Comparison of ENCODE assay signal across 23 mouse cellular contexts in genomic region chr7:49766166-49766565, GRCm38 (mm10). TPM values are rescaled to one million over a fixed set of nuclear protein-coding genes. Genes with fewer than 3 reads are reported as not detected.
DNase-seq lines count a peak whose midpoint lies in the region; ATAC-seq and TF ChIP-seq lines count a peak whose summit lies in the region.
"Had no signal": no experiment of that assay in that cellular context is flagged by ENCODE, and none has a peak within 500 bp of the region (broad histone marks: within the 10 kb centered on the region; RNA-seq: fewer than 3 reads in every experiment).

No protein-coding gene starts in this region.

- peaks cover 18% of the 10 kb centered on the region for H3K4me1 ChIP-seq in heart, embryonic 12.5 days (replicated peaks)
- peaks cover 23% of the 10 kb centered on the region for H3K4me1 ChIP-seq in heart, embryonic 15.5 days (replicated peaks)
- H3K4me1 ChIP-seq in liver, adult 2 months (ENCODE audit: control insufficient read depth, insufficient read depth, low read length): peaks cover 13% of the 10 kb centered on the region
- H3K4me1 ChIP-seq in liver, embryonic 11.5 days (replicated peaks; ENCODE audit: control insufficient read depth, insufficient read depth, low read length): peaks cover 23% of the 10 kb centered on the region
- H3K4me1 ChIP-seq: hindbrain, embryonic 10.5 days; hindbrain, embryonic 13.5 days; intestine, embryonic 15.5 days had no signal

- no peak overlapping the region for H3K4me3 ChIP-seq in heart, embryonic 12.5 days
- no peak overlapping the region for H3K4me3 ChIP-seq in heart, embryonic 15.5 days
- no peak overlapping the region for H3K4me3 ChIP-seq in liver, adult 2 months (ENCODE audit: insufficient read depth, low read depth, low read length)
- H3K4me3 ChIP-seq in liver, embryonic 11.5 days (ENCODE audit: low read depth, low read length): no peak overlapping the region
- H3K4me3 ChIP-seq: forebrain, embryonic 10.5 days; forebrain, embryonic 13.5 days; hindbrain, embryonic 10.5 days; hindbrain, embryonic 13.5 days; intestine, embryonic 15.5 days had no signal

- 53% methylated on average over 7 of the region's 7 CpGs for WGBS in heart, embryonic 12.5 days
- WGBS in heart, embryonic 15.5 days: 45% methylated on average over 7 of the region's 7 CpGs
- 75% methylated on average over 7 of the region's 7 CpGs for WGBS in liver, adult 2 months
- 85% methylated on average over 7 of the region's 7 CpGs for WGBS in liver, embryonic 11.5 days

- no peak overlapping the region for H3K9ac ChIP-seq in heart, embryonic 12.5 days
- H3K9ac ChIP-seq in heart, embryonic 15.5 days: no peak overlapping the region
- no peak overlapping the region for H3K9ac ChIP-seq in liver, adult 2 months (ENCODE audit: low read depth, low read length)
- H3K9ac ChIP-seq in liver, embryonic 11.5 days (ENCODE audit: low read depth, low read length): no peak overlapping the region
- H3K9ac ChIP-seq: forebrain, embryonic 13.5 days; hindbrain, embryonic 13.5 days; intestine, embryonic 15.5 days had no signal

- H3K9me3 ChIP-seq in heart, embryonic 12.5 days (replicated peaks): no peaks in the 10 kb centered on the region
- H3K9me3 ChIP-seq in heart, embryonic 15.5 days (replicated peaks): no peaks in the 10 kb centered on the region
- no peaks in the 10 kb centered on the region for H3K9me3 ChIP-seq in liver, embryonic 11.5 days (ENCODE audit: control insufficient read depth, low read length)
- H3K9me3 ChIP-seq: forebrain, embryonic 13.5 days; hindbrain, embryonic 10.5 days; hindbrain, embryonic 13.5 days; intestine, embryonic 15.5 days had no signal

- TF ChIP-seq POLR2A in liver, adult 2 months (IDR thresholded peaks at IDR 0.05; ENCODE audit: extremely low read depth, insufficient read depth, low read length): no peak

- peaks cover 2% of the 10 kb centered on the region; the same call in 1 of the 2 replicates for H3K79me2 ChIP-seq in liver, adult 2 months (ENCODE audit: control insufficient read depth, insufficient read depth, low read length)

- TF ChIP-seq CTCF in liver, adult 2 months (IDR thresholded peaks at IDR 0.05; ENCODE audit: low read depth, low read length): no peak

- no peak overlapping the region for H3K4me2 ChIP-seq in heart, embryonic 12.5 days
- H3K4me2 ChIP-seq in heart, embryonic 15.5 days: no peak overlapping the region
- H3K4me2 ChIP-seq in liver, embryonic 11.5 days: no peak overlapping the region
- H3K4me2 ChIP-seq: forebrain, embryonic 13.5 days; hindbrain, embryonic 13.5 days; intestine, embryonic 15.5 days had no signal

- no peaks in the 10 kb centered on the region for H3K27me3 ChIP-seq in heart, embryonic 12.5 days (replicated peaks)
- no peaks in the 10 kb centered on the region for H3K27me3 ChIP-seq in heart, embryonic 15.5 days
- H3K27me3 ChIP-seq in liver, adult 2 months (ENCODE audit: control insufficient read depth, insufficient read depth, low read length): no peaks in the 10 kb centered on the region
- no peaks in the 10 kb centered on the region for H3K27me3 ChIP-seq in liver, embryonic 11.5 days (replicated peaks; ENCODE audit: control insufficient read depth, insufficient read depth, low read length)
- H3K27me3 ChIP-seq: intestine, embryonic 15.5 days had no signal

- ATAC-seq in heart, embryonic 12.5 days (ENCODE audit: insufficient number of reproducible peaks, low FRiP score): no peak
- ATAC-seq in heart, embryonic 15.5 days (replicated peaks; ENCODE audit: insufficient number of reproducible peaks, insufficient read depth, low FRiP score, low read depth): peak; percentile 58; the same call in 1 of the 2 replicates
- no peak for ATAC-seq in liver, embryonic 11.5 days (replicated peaks; ENCODE audit: low FRiP score)
- ATAC-seq: CD4-positive, CD25-positive, alpha-beta regulatory T cell, adult 4 months; forebrain, embryonic 13.5 days; forebrain, embryonic 16.5 days; hindbrain, embryonic 16.5 days; intestine, embryonic 15.5 days had no signal

- H3K27ac ChIP-seq in heart, embryonic 12.5 days (ENCODE audit: poor library complexity, severe bottlenecking): 0 out of 2 replicates have a peak overlapping the region, but pooled peaks have one; percentile 11
- H3K27ac ChIP-seq in heart, embryonic 15.5 days: peak overlapping the region; percentile 4
- no peak overlapping the region for H3K27ac ChIP-seq in liver, adult 2 months (replicated peaks; ENCODE audit: insufficient read depth, low read depth, low read length)
- H3K27ac ChIP-seq in liver, embryonic 11.5 days (ENCODE audit: low read depth, low read length): no peak overlapping the region
- H3K27ac ChIP-seq: forebrain, embryonic 10.5 days; forebrain, embryonic 13.5 days; hindbrain, embryonic 10.5 days; hindbrain, embryonic 13.5 days; intestine, embryonic 15.5 days had no signal

- H3K36me3 ChIP-seq in heart, embryonic 12.5 days: no peaks in the 10 kb centered on the region
- H3K36me3 ChIP-seq in heart, embryonic 15.5 days: no peaks in the 10 kb centered on the region
- H3K36me3 ChIP-seq in liver, adult 2 months (ENCODE audit: control insufficient read depth, insufficient read depth, low read length): peaks cover 48% of the 10 kb centered on the region
- no peaks in the 10 kb centered on the region for H3K36me3 ChIP-seq in liver, embryonic 11.5 days (ENCODE audit: control insufficient read depth, insufficient read depth, low read length)
- H3K36me3 ChIP-seq: forebrain, embryonic 10.5 days; hindbrain, embryonic 10.5 days; hindbrain, embryonic 13.5 days; intestine, embryonic 15.5 days had no signal

- no peak for DNase-seq in heart, adult 8-10 months (ENCODE audit: low spot score)
- DNase-seq in heart, adult 18-20 months: no peak
- peak; percentile 34 for DNase-seq in liver, adult 2 months (ENCODE audit: extremely low read depth, low read depth, low spot score)
- no peak for DNase-seq in liver, embryonic 11.5 days (ENCODE audit: low spot score)
- DNase-seq: adrenal gland, adult 2 months; adrenal gland, postnatal 36 days; cerebellum, adult 18-20 months; cerebellum, adult 9-10 months; cerebellum, postnatal 14 days; gastrocnemius, postnatal 10 days; gastrocnemius, postnatal 36 days; kidney, adult 11 months; kidney, adult 8-10 months had no signal

RNA-seq across cellular contexts. Expression of gene Htatip2, which starts 7.3 kb away (rescaled TPM):
- 18.4 and 19.5 TPM in 2 replicates for polyA plus RNA-seq in heart, embryonic 12.5 days (2016; fragmentation: Nextera tagmentation; extraction: Ambion mirVana)
- 10 to 100 TPM; 20.8 to 28.2 (median 24.6) TPM for total RNA-seq in heart, adult 8-10 months (2022)
- polyA plus RNA-seq in heart, embryonic 15.5 days (2015; fragmentation: Nextera tagmentation; extraction: Ambion mirVana): 11.6 and 15.3 TPM in 2 replicates
- 10 to 100 TPM; 24.7 to 25.1 TPM for total RNA-seq in heart, adult 18-20 months (2021)
- total RNA-seq in liver, adult 2 months (2014; rRNA removed): 22.6 and 30.9 TPM in 2 replicates
- polyA plus RNA-seq in liver, adult 2 months (2012; rRNA removed): 23.2 and 29.6 TPM in 2 replicates
- 26.1 and 30.1 TPM in 2 replicates for polyA plus RNA-seq in liver, embryonic 11.5 days (2014; fragmentation: Nextera tagmentation; extraction: Ambion mirVana)

RNA-seq across cellular contexts. Expression of gene Prmt3, which starts 12.0 kb away (rescaled TPM):
- polyA plus RNA-seq in heart, embryonic 12.5 days (2016; fragmentation: Nextera tagmentation; extraction: Ambion mirVana): 53.8 and 59.1 TPM in 2 replicates
- 10 to 100 TPM; 12.7 to 17.0 (median 15.7) TPM for total RNA-seq in heart, adult 8-10 months (2022)
- polyA plus RNA-seq in heart, embryonic 15.5 days (2015; fragmentation: Nextera tagmentation; extraction: Ambion mirVana): 41.1 and 43.6 TPM in 2 replicates
- total RNA-seq in heart, adult 18-20 months (2021): 10 to 100 TPM; 15.3 to 16.0 TPM
- 10.5 and 13.6 TPM in 2 replicates for total RNA-seq in liver, adult 2 months (2014; rRNA removed)
- 5.0 and 6.7 TPM in 2 replicates for polyA plus RNA-seq in liver, adult 2 months (2012; rRNA removed)
- 65.0 and 71.6 TPM in 2 replicates for polyA plus RNA-seq in liver, embryonic 11.5 days (2014; fragmentation: Nextera tagmentation; extraction: Ambion mirVana)

Comparison
In these comparisons a context has a peak if more than half of its experiments do, and no peak if none do; other contexts are left out.
1. H3K27ac ChIP-seq: peak in heart, embryonic 12.5 days (single experiment) and heart, embryonic 15.5 days (single experiment); none in liver, adult 2 months (single experiment) and liver, embryonic 11.5 days (single experiment).